Mouse (Mus musculus) ES-Bruce4 (cell line): ENCODE data around the gene Pld1. TPM values are rescaled to one million over a fixed set of nuclear protein-coding genes. Genes with fewer than 3 reads are reported as not detected.

ENCODE experiments used
- H3K27ac ChIP-seq: 2 replicates; pipeline ENCODE4 v1.5.1; 2012; ENCODE audit warnings: low read length, inconsistent platforms; ENCODE audit not compliant: insufficient read depth
- H3K27me3 ChIP-seq: 2 replicates; pipeline ENCODE4 v1.6.1; 2012; ENCODE audit warnings: mild to moderate bottlenecking, low read length, inconsistent platforms; ENCODE audit not compliant: control insufficient read depth, poor library complexity, insufficient read depth, severe bottlenecking
- H3K36me3 ChIP-seq: 2 replicates; pipeline ENCODE4 v1.6.1; 2012; ENCODE audit warnings: inconsistent platforms, mild to moderate bottlenecking, low read length, moderate library complexity; ENCODE audit not compliant: control insufficient read depth, poor library complexity, insufficient read depth, severe bottlenecking
- H3K4me1 ChIP-seq: one replicate; pipeline ENCODE4 v1.8.1; 2011; ENCODE audit warnings: low read length; ENCODE audit not compliant: control insufficient read depth, insufficient read depth
- H3K4me3 ChIP-seq: 2 replicates; pipeline ENCODE4 v1.5.1; 2011; ENCODE audit warnings: low read depth, mild to moderate bottlenecking, low read length
- H3K9ac ChIP-seq: 2 replicates; pipeline ENCODE4 v1.6.1; 2012; ENCODE audit warnings: low read depth, mild to moderate bottlenecking, inconsistent platforms; ENCODE audit not compliant: poor library complexity, severe bottlenecking
- H3K9me3 ChIP-seq: replicated peaks from 2 replicates; pipeline ENCODE4 v1.6.1; 2012; ENCODE audit warnings: mild to moderate bottlenecking, low read length, inconsistent platforms; ENCODE audit not compliant: control insufficient read depth, poor library complexity, insufficient read depth, severe bottlenecking
- CTCF ChIP-seq: IDR thresholded peaks from one replicate; pipeline ENCODE4 v1.8.1; 2011; ENCODE audit warnings: low read depth, low read length
- EP300 ChIP-seq: IDR thresholded peaks from 2 replicates; pipeline ENCODE4 v1.6.1; 2011; ENCODE audit warnings: low read depth, low read length; ENCODE audit not compliant: insufficient read depth
- POLR2A ChIP-seq: IDR thresholded peaks from one replicate; pipeline ENCODE4 v1.8.1; 2011; ENCODE audit warnings: low read length; ENCODE audit not compliant: insufficient read depth
- polyA plus RNA-seq: library from polyadenylated mRNA; stranded (reverse); fragments of >200 nt; gene quantifications from 2 replicates; pipeline ENCODE4 v1.2.4, GENCODE M21; 2011; ENCODE audit warnings: low read depth; ENCODE audit not compliant: missing spikeins, insufficient read depth, insufficient read length

Pld1 gene
- polyA plus RNA-seq, 1 experiment: 5.8 TPM

GRCm38 (mm10) chr3:27968671-27969070, 30.2 kb downstream of the Pld1 start:
- Histone ChIP-seq H3K4me3 (no peak overlapping the region), H3K4me1 (no peaks in the 10 kb centered on the region), H3K27me3 (no peaks in the 10 kb centered on the region), H3K9me3 (no peaks in the 10 kb centered on the region), H3K27ac (no peak overlapping the region), H3K36me3 (no peaks in the 10 kb centered on the region), H3K9ac (no peak overlapping the region)
- TF ChIP-seq POLR2A: no peak
- no peak for TF ChIP-seq CTCF
- TF ChIP-seq EP300: no peak

DNA sequence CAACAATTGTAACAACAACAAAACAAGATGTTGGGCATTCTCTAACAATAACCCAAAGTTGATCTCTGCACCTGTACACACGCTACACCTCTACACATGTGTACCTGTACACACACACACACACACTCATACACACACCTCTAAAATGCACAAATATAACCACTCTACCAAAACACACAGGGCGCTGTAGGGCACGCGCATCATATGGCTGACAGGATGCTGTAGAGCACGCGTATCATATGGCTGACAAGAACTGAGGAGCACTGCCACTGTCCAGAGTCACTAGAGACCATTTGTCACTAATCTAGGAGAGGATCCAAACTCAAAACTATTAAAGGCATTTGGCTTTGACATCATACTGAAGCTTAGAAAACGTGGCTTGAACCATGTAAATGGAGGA, 35.4 kb downstream of the Pld1 start:
- no peaks in the 10 kb centered on the region for H3K36me3 ChIP-seq
- H3K27me3 ChIP-seq: no peaks in the 10 kb centered on the region
- no peak for TF ChIP-seq CTCF
- TF ChIP-seq EP300: no peak
- no peak for TF ChIP-seq POLR2A
- H3K9me3 ChIP-seq: no peaks in the 10 kb centered on the region
- no peak overlapping the region for H3K9ac ChIP-seq
- H3K27ac ChIP-seq: no peak overlapping the region
- no peak overlapping the region for H3K4me3 ChIP-seq
- H3K4me1 ChIP-seq: no peaks in the 10 kb centered on the region

DNA sequence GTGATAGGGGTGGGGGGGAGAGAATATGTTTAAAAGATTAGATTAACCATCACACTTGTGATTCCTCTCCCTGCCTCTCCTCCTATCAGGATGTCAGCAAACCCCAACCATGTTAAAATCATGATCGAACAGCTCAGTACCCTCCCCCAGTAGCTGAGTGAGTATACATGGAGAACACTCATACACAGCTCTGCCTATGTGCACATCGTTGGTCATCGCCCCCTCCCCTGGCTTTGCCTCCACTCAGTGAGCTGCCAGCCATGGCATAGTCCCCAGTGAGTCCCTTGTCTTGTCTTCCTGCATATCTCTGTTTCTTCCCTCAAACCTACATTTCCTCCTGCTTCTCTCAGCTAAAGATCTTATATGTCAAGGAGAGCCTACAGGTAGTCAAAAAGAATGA, 36.5 kb downstream of the Pld1 start:
- Histone ChIP-seq H3K9me3 (no peaks in the 10 kb centered on the region), H3K4me3 (no peak overlapping the region), H3K4me1 (no peaks in the 10 kb centered on the region), H3K27me3 (no peaks in the 10 kb centered on the region), H3K36me3 (no peaks in the 10 kb centered on the region), H3K27ac (no peak overlapping the region), H3K9ac (no peak overlapping the region)
- no peak for TF ChIP-seq CTCF

GRCm38 (mm10) chr3:27976931-27977544, 38.5 kb downstream of the Pld1 start:
- Histone ChIP-seq H3K9ac (no peak overlapping the region), H3K9me3 (no peaks in the 10 kb centered on the region), H3K27me3 (no peaks in the 10 kb centered on the region), H3K4me1 (no peaks in the 10 kb centered on the region), H3K36me3 (no peaks in the 10 kb centered on the region), H3K27ac (no peak overlapping the region), H3K4me3 (no peak overlapping the region)
- TF ChIP-seq CTCF (no peak), POLR2A (no peak), EP300 (no peak)

DNA sequence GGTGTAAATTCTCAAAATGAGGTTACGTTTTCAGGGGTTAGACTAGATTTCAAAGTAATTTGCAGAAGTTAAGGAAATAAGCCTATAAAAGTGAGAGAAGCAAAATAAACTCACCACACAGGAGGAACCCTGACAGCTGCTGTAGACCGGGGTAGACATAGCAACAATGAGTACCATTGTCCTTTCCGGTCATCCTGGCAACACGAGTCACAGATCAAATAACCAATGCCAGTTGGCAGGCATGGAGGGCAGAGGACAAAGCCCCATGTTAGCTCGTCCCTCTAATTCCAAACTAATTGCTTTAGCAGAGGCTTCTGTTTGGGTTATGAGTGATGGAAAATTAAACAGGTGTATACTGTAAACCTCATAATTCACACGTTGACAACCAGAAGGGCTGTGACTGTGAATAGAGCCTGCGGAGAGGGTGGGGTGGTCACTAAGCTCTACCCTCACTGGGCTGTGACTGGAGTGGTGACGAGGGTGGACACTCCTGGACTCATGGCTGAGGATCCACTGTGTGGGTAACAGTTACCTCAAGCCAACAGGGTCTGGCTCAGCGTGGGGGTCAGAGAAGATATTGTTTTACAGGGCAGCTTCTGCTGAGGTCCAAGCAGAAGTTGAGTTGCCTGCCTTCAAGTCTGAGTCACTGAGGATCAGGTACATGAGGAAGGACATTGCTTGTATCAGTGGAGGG, 39.7 kb downstream of the Pld1 start:
- Histone ChIP-seq H3K4me1 (no peaks in the 10 kb centered on the region), H3K36me3 (no peaks in the 10 kb centered on the region), H3K4me3 (no peak overlapping the region), H3K27me3 (no peaks in the 10 kb centered on the region), H3K27ac (no peak overlapping the region), H3K9ac (no peak overlapping the region), H3K9me3 (no peaks in the 10 kb centered on the region)
- TF ChIP-seq EP300: no peak
- no peak for TF ChIP-seq POLR2A
- no peak for TF ChIP-seq CTCF

DNA sequence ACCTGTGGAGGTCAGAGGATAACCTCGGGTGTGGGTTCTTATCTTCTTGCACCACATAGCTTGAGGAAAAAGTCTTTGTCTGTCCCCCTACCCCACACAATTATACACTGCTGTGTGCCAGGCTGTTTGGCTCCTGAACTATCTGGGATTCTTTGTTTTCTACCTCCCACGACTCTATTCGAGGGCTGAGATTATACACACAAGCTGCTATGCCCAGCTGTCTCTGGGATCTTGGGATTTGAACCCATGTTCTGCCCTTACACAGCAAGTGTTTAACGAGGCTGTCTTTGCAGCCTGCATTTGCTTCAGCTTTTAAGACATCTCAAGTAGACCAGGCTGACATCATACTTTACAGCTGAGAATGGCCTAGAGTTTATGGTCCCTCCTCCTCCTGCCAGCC, 43.1 kb downstream of the Pld1 start:
- Histone ChIP-seq H3K36me3 (no peaks in the 10 kb centered on the region), H3K9me3 (no peaks in the 10 kb centered on the region), H3K27ac (no peak overlapping the region), H3K27me3 (no peaks in the 10 kb centered on the region), H3K4me1 (peaks cover 2% of the 10 kb centered on the region), H3K9ac (no peak overlapping the region), H3K4me3 (no peak overlapping the region)
- TF ChIP-seq CTCF (no peak), POLR2A (no peak), EP300 (no peak)
